Mouse (Mus musculus) spleen, postnatal 0 days (tissue): ENCODE data around the gene Fam104a. TPM values are rescaled to one million over a fixed set of nuclear protein-coding genes. Genes with fewer than 3 reads are reported as not detected.

Source experiments
- polyA plus RNA-seq: library from polyadenylated mRNA; unstranded; fragments of >200 nt; fragmentation: Nextera tagmentation; extraction: Ambion mirVana; gene quantifications from 2 replicates; pipeline ENCODE4 v1.2.1, GENCODE M21; 2015

Fam104a gene
- 44.5 and 46.0 TPM in 2 replicates for polyA plus RNA-seq

GRCm38 (mm10) chr11:113683957-113684706 lies at the start of gene Fam104a, which contains the start of gene D11Wsu47e:
TSS of gene Fam104a (minus strand) at chr11:113684155.
TSS of gene D11Wsu47e (plus strand) at chr11:113684412.

GRCm38 (mm10) chr11:113709731-113710256 lies 25.8 kb upstream of the Fam104a start, which contains the start of gene Cpsf4l:
TSS of gene Cpsf4l (minus strand) at chr11:113710017.

GRCm38 (mm10) chr11:113649353-113650210 lies 34.4 kb downstream of the Fam104a start, which contains the start of gene Slc39a11:
TSS of gene Slc39a11 (minus strand) at chr11:113650079.

GRCm38 (mm10) chr11:113648690-113649352 lies 35.1 kb downstream of the Fam104a start, which contains the start of gene Cog1:
TSS of gene Cog1 (plus strand) at chr11:113649169.

GRCm38 (mm10) chr11:113618672-113619419 lies 65.1 kb downstream of the Fam104a start, which contains the start of gene Sstr2:
TSS of gene Sstr2 (plus strand) at chr11:113619342.

Other genes starting within 250 kb of the Fam104a start
- gene Sstr2, start 64.8 kb downstream of the Fam104a start, polyA plus RNA-seq, result 0.17 and 0.18 TPM in 2 replicates
- 12.3 and 14.0 TPM in 2 replicates for gene Cog1, start 35.0 kb downstream of the Fam104a start, polyA plus RNA-seq
- gene Slc39a11, start 34.1 kb downstream of the Fam104a start, polyA plus RNA-seq, result 11.9 and 13.5 TPM in 2 replicates
- 8.5 and 9.3 TPM in 2 replicates for gene D11Wsu47e, start 257 bp upstream of the Fam104a start, polyA plus RNA-seq
- 0.22 TPM in 1 of 2 replicates, not detected in the other for gene Cpsf4l, start 25.9 kb upstream of the Fam104a start, polyA plus RNA-seq
- gene Cdc42ep4, start 67.7 kb upstream of the Fam104a start, polyA plus RNA-seq, result 27.0 and 28.2 TPM in 2 replicates